Mouse (Mus musculus): ENCODE data around the gene Krt78.
"Not testable (repeated sequence)": the region's sequence is repeated elsewhere in the genome, so short reads cannot be mapped to it uniquely, and the experiment has no call there.

The Krt78 gene

DNA sequence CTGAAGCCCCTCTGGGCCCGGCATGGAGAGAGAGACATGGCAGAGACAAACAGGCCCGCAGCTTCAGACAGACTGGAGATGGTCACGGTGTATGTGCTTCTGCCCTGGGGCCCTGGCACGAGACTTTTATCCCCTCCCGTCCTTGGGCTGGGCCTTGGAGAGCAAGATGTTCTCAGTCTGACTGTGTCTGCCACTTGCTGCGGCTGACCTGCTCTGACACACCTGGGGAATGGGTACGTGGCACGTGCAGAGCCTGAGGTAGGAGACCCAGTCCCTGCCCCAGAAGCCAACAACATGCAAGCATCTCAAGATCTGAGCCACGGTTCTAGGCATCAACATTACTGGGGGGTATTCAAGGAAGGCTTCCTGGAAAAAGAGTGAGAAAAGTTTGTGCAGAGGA lies at the start of gene Krt78:
Gene Krt78 (minus strand): TSS at position 101 of the 400 bp plus-strand sequence.
- no peak for DNase-seq

DNA sequence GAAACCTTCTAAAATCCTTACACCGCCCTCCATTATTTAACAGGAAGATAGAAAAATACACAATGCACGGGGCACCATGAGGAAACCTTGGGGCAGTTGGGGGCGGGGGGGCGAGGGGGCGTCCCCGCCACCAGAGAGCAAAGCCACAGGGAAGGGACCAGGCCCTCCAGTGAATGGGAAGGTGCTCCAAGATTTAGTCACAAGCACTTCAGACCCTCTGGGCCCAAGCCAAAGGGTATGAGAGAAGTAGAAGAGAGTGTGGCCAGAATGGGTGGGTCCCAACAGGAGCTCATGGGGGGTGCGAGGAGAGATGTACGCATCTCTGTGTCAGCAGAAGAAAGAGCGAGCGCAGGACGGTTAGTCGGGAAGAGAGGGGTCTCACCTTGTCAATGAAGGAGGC lies 49.4 kb upstream of the Krt78 start:
- no peak for DNase-seq

DNA sequence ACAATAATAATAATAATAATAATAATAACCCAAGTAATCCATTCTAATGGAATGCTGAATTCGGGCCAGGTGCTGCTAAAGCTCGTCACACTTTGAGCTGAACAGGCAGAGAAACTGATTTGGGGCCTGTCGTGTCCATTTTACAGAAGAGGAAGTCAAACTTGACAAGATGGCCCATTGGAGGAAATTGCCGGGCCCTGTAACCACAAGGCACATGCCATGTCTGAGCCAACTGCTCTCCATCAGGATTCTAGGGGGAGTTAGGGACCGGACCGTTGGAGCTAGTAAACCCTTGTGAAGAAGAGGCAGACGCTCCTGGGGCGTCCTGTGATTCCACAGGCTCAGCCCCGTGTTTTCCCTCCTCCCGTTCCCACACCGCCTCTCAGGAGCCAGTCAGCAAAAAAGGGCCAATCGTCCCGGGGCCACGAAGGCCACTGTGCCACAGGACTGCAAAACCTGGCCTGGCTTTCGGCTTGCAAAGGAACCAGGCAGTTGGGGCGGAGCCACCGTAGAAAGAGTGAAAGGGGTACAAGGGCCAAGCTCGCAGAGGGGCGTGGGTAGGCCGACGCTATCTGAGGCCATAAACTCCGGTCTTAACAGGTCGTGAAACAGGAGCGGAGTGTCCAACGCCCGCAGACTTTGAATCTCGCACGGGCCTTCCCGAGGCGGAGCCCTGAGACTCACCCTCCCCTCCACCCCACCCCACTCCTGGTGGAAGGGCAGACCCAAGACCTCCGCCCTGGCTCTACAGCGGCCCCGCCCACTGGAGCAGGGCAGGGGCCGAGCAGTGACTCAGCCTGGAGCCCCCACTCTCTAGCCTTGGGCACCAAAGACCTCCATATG lies 48.8 kb upstream of the Krt78 start:
- no peak for DNase-seq

DNA sequence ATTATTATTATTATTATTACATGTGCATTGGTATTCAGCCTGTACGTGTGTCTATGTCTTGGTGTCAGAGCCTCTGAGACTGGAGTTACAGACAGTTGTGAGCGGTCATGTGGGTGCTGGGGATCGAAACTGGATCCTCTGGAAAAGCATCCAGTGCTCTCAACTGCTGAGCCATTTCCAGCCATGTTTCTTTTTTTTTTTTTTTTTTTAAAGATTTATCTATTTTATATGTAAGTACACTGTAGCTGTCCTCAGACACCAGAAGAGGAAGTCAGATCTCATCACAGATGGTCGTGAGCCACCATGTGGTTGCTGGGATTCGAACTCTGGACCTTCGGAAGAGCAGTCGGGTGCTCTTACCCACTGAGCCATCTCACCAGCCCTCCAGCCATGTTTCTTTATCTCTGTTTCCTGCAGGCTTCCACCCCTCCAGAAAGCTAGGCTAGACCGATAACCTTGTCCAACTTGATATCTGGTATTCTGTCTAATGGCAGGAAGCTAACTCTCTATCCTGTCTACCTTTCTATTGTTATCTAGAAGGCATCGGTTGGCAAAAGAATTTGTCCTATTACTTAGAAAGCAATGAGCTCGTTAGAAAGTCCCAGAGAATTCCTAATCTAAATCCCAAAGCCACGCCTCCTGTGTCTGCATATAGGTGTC lies 45.7 kb upstream of the Krt78 start:
- DNase-seq: no peak

DNA sequence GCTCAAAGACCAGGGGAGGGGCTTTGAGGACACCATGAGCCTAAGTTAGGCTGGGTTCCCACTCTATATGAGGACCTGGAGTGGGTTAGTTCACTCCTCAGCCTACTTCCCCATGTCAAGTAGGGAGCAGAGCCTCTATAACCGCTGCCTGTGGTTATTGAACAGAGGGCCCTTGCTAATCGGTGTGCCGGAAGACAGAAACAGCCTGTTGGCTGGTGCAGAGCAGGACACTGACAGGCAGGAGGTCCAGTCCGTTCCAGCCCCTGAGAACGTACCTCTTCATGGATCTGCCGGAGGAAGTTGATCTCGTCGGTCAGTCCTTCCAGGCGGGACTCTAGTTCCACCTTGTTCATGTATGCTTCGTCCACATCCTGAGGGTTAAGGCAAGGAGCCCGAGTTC lies 45.1 kb upstream of the Krt78 start:
- no peak for DNase-seq

DNA sequence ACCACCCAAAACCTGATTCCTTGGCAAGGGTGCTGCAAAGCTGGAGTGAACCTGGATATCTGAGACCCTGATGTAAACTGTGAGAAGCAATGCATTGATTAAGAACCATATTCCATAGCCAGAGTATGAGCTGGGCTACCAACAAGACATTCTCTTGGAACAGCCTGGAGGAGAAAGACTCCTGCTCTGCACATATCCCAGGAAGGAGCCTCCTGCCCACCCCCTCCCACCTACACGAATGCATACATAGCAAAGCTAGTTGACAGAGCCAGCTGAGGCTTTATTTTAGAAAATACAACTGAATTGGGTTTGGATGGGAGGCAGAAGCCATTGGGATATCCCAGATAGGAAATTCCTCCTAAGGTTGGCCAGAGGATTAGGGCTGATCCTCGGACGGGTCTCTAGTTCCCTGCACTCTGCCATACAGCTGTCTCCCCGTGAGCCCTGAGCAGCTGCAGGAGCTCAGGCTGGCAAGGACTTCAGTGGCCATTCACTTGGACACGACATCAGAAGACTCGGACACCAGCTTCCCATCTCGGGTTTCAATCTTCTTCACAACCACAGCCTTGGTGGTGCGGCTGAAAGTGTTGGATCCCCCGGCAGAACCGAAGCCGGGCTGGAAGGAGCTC lies 42.5 kb upstream of the Krt78 start:
- not testable (repeated sequence) for DNase-seq

DNA sequence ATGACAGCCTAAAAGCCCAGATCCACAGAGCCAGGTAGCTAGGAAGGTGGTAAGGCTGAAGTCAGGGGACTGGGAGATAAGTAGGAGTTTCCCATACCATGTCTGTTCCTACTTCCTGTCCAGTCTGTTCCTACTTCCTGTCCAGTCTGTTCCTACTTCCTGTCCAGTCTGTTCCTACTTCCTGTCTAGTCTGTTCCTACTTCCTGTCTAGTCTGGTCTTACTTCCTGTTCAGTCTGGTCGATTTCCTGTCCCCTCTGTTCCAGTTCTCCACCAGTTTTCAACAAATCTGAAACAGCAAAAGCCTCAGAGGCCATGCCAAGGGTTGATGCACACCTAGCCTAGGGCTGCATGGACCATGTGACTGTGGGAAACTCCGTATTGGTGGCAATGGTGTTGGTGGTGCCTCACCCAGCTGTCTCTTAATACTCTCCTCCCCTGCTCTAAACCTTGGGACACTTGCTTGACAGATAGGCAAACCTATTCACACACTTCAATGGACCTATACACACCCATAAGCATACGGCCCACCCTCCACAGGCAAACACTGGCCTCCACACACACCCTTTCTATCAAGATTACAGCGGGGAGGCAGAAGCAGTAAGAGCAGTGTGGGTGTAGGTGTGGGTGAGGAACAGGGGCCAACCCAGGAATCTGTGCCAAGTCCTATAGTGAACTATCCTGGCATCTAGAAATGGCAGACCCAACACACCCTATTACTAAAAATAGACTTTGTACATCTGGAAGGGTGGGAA lies 41.6 kb upstream of the Krt78 start:
- no peak for DNase-seq

DNA sequence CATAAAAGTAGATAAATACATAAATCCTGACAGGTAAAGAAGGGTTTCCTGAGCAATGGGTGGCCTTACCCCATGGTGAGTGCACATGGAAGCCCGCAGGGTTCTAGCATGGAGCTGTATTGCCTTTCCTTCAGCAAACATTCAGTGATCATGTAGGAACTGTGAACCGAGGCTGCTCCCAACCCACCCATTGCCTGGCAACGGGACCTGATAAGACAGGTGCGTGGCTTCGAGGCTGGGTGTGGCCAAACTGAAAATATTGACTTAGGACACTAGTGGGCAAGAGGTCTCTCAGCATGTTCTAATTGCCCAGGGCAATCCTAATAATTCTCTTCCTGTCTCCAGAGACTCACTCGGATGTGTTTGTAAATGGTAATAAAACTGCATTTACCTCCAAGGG lies 40.3 kb upstream of the Krt78 start:
- no peak for DNase-seq

DNA sequence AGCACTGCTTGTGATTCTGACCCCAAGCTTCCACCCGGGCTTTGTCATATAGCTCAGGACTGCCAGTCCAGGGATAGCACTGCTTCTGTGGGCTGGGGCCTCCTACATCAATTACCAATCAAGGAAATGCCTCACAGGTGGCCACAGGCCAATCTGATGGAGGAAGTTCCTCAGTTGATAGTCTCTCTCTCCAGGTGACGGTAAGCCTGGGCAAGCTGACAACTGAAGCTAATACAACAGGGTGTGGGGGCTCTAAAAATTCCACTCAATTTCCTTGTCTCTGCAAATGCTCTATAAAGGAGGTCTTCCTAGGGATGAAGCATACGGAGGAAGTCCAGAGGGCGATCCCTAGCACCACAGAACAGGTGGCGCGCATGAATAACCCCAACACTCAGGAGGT lies 36.9 kb upstream of the Krt78 start:
- DNase-seq: no peak

DNA sequence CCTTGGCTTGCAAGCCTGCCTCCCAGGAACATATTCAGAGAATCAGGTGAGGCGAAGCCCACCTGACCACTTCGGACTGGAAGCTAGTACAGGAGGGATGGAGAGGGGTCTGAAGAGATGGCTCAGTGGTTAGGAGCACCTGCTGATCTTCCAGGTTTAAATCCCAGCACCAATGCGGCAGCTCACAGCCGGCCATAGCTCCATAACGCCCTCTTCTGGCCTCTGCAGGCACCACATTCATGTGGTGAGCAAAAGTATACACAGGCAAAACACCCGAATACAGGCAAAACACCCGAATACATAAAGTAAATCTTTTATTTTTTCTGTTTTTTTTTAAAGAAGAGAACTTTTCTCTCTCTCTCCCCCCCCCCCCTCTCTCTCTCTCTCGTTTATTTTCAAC lies 34.6 kb upstream of the Krt78 start:
- DNase-seq: no peak

DNA sequence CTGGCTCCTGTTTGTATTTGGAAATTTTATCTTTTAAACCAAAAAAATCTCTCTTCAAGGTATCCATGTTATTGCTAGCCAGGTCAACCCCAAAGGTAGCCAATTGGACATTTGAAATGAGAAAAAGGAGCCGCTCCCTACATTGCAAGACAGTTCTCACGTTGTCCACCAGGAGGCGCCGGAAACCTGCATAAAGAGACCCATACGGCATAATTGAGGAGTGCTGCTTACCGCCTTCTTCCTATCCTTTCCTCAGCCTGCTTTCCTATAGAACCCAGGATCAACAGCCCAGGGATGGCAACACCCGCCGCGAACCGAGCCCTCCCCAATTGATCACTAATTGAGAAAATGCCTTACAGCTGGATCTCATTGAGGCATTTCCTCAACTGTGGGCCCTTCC lies 34.0 kb upstream of the Krt78 start:
- peak; percentile 76 for DNase-seq

DNA sequence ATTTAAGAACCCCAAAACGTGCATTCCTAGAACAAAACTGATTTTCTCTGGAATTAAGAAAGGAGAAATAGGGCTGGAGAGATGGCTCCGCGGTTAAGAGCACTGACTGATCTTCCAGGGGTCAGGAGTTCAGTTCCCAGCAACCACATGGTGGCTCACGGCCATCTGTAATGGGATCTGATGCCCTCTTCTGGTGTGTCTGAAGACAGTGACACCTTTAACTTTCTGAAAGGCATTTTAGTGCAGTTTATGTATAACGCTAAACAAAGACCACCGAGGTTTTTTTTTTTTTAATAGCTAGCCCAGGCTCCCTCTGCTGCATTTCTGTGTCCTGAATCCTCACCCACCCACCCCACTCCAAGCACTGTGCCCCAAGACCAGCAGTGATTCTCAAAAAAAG lies 30.7 kb upstream of the Krt78 start:
- no peak for DNase-seq

DNA sequence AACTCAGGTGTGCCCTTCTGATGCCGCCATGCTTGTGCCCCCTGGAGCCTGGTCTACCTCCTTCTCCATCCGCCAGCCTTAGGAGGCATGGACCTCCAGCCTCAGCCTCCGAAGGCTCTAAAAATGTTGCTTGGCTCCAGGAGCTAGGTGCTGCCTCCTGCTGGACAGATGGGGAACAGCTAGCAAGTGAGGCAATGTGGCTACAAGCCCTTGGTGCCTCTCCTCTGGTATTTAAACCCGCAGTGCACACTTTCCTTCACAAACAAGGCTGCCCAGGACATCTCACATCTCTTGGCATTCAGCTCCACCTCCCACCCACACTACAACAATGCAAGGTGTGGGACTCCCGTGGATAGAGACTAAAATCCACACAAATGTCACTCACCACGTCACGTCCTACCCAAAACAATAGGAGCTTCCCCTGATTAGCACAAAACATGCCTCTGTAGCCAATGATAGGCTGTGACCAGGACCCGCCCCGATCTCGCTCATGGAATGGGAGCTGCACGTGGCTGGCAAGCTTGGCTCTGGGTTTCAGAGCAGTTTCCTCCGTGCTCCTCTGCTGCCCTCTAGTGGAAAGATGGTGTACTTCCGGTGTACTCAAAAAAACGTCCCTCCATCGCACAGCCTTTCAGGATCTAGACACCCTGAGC lies 30.0 kb upstream of the Krt78 start:
- DNase-seq: peak; percentile 88

DNA sequence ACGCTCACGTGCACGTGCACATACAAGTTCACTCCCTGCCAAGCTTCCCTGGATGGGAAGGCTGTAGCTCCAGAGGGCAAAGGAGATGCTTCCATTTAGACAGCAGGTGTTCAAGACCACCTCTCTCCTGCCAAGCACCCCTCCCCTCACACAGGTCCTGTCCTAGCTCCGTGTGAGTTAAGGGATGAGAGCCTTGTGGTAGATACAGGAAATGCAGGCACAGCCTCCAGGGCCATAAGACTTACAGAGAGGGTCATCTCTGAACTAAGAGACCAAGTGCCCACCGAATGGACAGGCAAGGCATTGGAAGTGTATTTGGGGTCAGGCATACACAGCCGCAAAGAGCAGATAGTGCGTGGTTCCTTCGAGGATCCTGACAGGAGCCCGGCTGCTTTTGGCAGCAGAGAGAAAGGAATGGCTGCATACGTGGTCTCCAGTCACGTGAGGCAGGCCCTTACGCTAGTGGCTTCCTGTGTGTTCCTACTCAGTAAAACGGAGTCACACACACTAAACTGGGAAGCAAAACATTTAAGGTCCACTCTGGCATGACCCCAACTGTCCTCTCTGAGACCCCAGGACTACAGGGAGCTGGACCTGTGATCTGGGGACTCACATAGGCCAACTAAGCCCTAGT lies 29.3 kb upstream of the Krt78 start:
- DNase-seq: no peak

DNA sequence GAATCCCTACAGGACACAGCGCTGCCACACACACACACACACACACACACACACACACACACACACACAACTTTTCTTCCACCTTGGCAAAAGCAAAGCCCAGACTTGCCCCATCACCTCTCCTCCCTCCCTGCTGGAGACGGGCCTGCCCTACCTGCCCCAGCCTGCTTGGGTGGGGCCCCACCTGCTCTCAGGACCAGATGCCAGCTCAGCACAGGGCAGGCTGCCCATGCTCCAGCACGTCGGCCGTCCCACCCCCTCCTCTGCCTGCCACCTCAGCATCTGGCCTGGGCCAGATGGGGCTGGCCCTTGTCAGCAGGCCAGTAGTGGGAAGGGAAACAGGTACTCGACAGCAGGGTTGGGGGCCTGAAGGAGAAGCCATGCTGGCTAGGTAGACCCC lies 26.8 kb upstream of the Krt78 start:
- no peak for DNase-seq

DNA sequence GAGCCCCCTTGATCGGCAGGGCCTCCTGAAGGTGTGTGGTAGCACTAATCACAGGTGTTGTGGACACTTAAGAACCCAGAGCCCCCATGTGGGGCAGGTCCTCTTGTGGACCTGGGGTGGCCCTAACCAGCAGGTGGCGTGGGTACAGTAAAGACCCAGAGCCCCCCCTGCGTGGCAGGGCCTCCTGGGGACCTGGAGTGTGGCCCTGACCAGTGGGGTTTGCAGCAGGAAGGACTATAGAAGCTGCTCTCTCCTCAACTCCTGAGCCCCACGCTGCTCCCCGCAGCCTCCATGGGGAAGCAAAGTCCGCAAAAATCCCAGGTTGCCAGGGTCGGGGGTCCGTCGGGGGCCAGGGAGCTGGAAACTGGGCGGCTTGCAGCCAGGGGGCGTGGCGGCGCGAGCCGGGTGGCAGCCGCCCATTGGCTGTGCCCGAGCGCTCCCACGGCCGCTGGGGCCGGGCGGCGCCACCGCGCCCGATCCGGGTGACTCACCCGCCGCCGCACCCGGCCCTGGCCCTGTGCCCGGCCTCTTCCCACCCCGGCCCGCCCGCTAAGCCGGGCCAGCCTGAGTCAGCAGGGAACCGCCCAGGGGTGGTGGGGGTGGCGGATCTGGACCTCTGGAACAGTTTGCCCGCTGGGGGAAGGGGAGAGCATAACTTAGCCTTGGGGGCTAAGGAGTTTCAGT lies 23.1 kb upstream of the Krt78 start:
- DNase-seq: peak; percentile 83

DNA sequence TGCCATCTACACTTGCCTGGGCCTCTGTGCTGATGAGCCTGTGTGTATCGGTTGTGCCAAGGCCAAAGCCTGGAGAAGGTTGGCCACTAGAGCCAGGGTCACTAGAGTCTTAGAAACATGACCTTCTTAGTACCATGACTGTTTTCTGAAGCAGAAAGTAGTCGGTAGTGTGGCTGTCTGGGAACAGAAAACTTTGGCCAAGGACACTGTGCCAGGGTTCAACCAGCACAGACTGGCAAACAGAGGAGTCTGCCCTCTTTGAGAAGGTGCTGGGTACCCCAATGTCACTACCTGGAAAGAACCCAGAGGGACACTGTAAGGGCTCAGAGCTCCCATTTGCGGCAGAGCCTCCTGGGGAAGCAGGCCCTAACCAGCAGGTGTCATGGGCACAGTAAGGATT lies 22.6 kb upstream of the Krt78 start:
- no peak for DNase-seq

DNA sequence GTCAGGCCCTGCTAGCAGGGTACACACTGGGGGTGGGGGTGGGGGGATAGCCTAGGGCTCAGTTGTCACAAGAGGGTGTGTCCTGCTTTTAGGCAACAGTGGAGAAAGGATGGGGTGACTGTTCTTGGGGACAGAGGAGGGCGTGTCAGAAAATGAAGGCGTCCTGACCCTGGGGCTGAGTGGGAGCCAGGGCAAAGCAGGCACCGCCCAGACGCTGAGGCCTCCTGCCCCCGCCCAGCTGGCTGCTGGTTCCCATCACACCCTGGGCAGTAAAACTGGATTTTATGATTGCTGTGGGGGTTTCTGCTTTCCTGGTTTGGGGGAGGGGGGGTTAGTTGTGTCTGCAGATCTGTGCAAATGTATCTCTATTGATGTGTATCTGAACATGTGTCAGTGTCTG lies 21.9 kb upstream of the Krt78 start:
- no peak for DNase-seq

DNA sequence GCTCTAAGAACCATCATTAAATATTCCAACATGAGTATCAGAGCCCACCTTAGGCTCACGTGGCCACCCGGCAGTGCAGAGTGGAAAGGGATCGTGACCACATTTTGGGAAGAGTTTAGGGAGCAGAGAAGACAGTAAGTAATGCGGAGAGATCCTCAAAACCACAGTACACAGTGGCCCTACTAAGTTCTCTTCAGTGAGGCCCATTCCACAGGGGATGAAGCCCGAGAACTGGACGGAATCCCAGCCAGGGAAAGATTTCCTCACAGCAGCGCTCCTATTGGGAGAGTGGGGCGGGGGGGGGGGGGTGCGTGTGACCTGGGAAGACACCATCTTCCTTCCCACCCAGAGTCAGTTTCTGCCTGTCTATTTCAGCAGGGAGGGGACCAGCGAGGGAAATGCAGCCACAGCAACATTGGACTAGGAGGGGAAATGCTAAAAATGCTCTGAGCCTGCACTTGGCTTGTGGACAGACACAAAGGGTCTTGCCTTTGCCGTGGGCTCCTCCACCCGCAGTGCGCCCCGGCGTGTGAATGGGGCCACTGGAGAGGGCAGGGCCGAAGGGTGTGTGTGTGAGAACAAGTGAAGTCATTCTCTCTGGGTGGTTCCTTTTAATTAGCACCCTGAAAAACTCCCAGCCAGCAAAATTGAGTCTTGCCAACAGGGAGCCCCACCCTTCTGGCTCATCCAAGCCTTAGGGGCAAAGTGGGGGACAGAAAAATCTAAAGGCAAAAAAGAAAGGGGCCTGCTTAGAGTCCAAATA lies 20.2 kb upstream of the Krt78 start:
- DNase-seq: no peak

DNA sequence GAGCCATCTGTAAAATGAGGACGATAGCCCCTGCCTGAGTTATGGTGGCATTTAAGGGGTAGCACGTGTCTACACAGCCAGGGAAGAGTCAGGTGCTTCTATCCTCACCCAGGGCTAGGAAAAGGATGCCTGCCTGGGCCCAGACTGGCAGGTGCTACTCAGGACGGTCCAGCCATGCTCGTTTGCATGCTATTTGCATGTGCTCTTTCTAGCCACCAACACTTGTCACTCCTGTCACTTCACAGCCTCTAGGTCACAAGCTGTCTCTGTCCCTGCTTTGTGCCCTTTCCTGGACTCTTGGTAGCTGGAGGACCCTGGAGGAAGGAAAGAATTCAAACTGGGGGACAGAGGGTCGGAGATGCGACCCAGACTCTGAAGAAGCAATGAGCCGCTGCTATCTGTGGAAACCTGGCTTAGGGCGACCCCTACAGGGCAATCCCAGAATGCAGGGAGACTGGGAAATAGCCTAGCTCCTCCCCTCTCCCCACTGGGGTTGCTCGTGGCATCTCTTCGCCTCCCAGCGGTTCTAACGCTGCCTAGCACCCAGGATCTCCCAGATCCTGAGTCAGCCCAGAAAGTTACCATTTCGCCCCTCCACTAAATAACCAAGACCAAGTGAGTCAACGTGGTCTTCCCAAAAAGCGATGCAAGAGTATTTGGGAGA lies 19.5 kb upstream of the Krt78 start:
- DNase-seq: peak; percentile 91

Data from right cerebral cortex, postnatal 25 days (tissue).